ENCODE assay signal across 8 mouse cellular contexts in genomic region chr9:110071843-110072242, GRCm38 (mm10). TPM values are rescaled to one million over a fixed set of nuclear protein-coding genes. Genes with fewer than 3 reads are reported as not detected.
DNase-seq lines count a peak whose midpoint lies in the region; ATAC-seq lines count a peak whose summit lies in the region.

No protein-coding gene starts in this region.

- WGBS in heart, embryonic 11.5 days (ENCODE audit: insufficient replicate concordance), result 4% methylated on average over 1 of the region's 1 CpGs
- 0% methylated on average over 1 of the region's 1 CpGs for WGBS in forebrain, embryonic 10.5 days
- WGBS in hindbrain, embryonic 15.5 days, result 0% methylated on average over 1 of the region's 1 CpGs

- DNase-seq in heart, adult 11 months, result peak; percentile 93
- peak; percentile 58 for DNase-seq in brain, embryonic 18.5 days (ENCODE audit: low read depth, low spot score)
- DNase-seq in forebrain, embryonic 10.5 days (ENCODE audit: extremely low spot score, low spot score), result peak; percentile 68
- peak; percentile 74 to 93 for DNase-seq in layer of hippocampus, postnatal 25 days (ENCODE audit: extremely low spot score in 1 of 2, low spot score in 1 of 2)
- DNase-seq in right cerebral cortex, postnatal 36 days (ENCODE audit: low spot score in 2 of 2), result peak; percentile 69 to 75

- peaks cover 24% of the 10 kb centered on the region for H3K36me3 ChIP-seq in heart, embryonic 11.5 days (ENCODE audit: control insufficient read depth, insufficient read depth, low read length)
- H3K36me3 ChIP-seq in forebrain, embryonic 10.5 days (replicated peaks), result peaks cover 76% of the 10 kb centered on the region
- peaks cover 84% of the 10 kb centered on the region for H3K36me3 ChIP-seq in hindbrain, embryonic 15.5 days

- no peak overlapping the region for H3K27ac ChIP-seq in heart, embryonic 11.5 days (ENCODE audit: low read depth, low read length)
- no peak overlapping the region for H3K27ac ChIP-seq in forebrain, embryonic 10.5 days
- H3K27ac ChIP-seq in hindbrain, embryonic 15.5 days (replicated peaks), result no peak overlapping the region

- H3K9me3 ChIP-seq in heart, embryonic 11.5 days (replicated peaks; ENCODE audit: control insufficient read depth, low read length), result no peaks in the 10 kb centered on the region
- H3K9me3 ChIP-seq in forebrain, embryonic 10.5 days, result no peaks in the 10 kb centered on the region
- H3K9me3 ChIP-seq in hindbrain, embryonic 15.5 days, result no peaks in the 10 kb centered on the region

- H3K4me1 ChIP-seq in heart, embryonic 11.5 days (ENCODE audit: control insufficient read depth, insufficient read depth, low read length), result no peaks in the 10 kb centered on the region
- H3K4me1 ChIP-seq in forebrain, embryonic 10.5 days, result no peaks in the 10 kb centered on the region
- no peaks in the 10 kb centered on the region for H3K4me1 ChIP-seq in hindbrain, embryonic 15.5 days (replicated peaks)

- no peak overlapping the region for H3K9ac ChIP-seq in heart, embryonic 11.5 days (ENCODE audit: low read depth, low read length)
- no peak overlapping the region for H3K9ac ChIP-seq in hindbrain, embryonic 15.5 days

- no peak overlapping the region for H3K4me2 ChIP-seq in heart, embryonic 11.5 days
- H3K4me2 ChIP-seq in hindbrain, embryonic 15.5 days, result no peak overlapping the region

- H3K4me3 ChIP-seq in heart, embryonic 11.5 days (ENCODE audit: low read depth, low read length), result no peak overlapping the region
- H3K4me3 ChIP-seq in forebrain, embryonic 10.5 days, result no peak overlapping the region
- H3K4me3 ChIP-seq in hindbrain, embryonic 15.5 days, result no peak overlapping the region

- no peak for ATAC-seq in heart, embryonic 11.5 days (replicated peaks; ENCODE audit: insufficient number of reproducible peaks, low FRiP score, low TSS enrichment)
- peak; percentile 54; the same call in 1 of the 2 replicates for ATAC-seq in hindbrain, embryonic 15.5 days (ENCODE audit: low FRiP score, low read depth)
- peak; percentile 97 for ATAC-seq in megakaryocyte progenitor cell, adult 5-6 weeks (replicated peaks; ENCODE audit: poor library complexity)

- no peaks in the 10 kb centered on the region for H3K27me3 ChIP-seq in heart, embryonic 11.5 days (ENCODE audit: control insufficient read depth, insufficient read depth, low read length)
- no peaks in the 10 kb centered on the region for H3K27me3 ChIP-seq in forebrain, embryonic 10.5 days (ENCODE audit: poor library complexity, severe bottlenecking)
- H3K27me3 ChIP-seq in hindbrain, embryonic 15.5 days, result no peaks in the 10 kb centered on the region

RNA-seq across cellular contexts. Expression of gene Smarcc1, which starts 45.7 kb away (rescaled TPM):
- polyA plus RNA-seq in heart, embryonic 11.5 days (2014; fragmentation: Nextera tagmentation; extraction: Ambion mirVana), result 59.1 and 112 TPM in 2 replicates
- 181 and 205 TPM in 2 replicates for polyA plus RNA-seq in forebrain, embryonic 10.5 days (2016; fragmentation: Nextera tagmentation; extraction: Ambion mirVana)
- polyA plus RNA-seq in hindbrain, embryonic 15.5 days (2015; fragmentation: Nextera tagmentation; extraction: Ambion mirVana), result 92.4 and 95.1 TPM in 2 replicates
- 10 to 100 TPM; 54.6 to 65.9 TPM for total RNA-seq in layer of hippocampus, postnatal 25 days (2021)
- total RNA-seq in megakaryocyte progenitor cell, adult 5-6 weeks (2015), result 113 and 117 TPM in 2 replicates
- total RNA-seq in megakaryocyte progenitor cell, adult 5-6 weeks (2017), result 62.3 and 78.3 TPM in 2 replicates

RNA-seq across cellular contexts. Expression of gene Dhx30, which starts 45.8 kb away (rescaled TPM):
- polyA plus RNA-seq in heart, embryonic 11.5 days (2014; fragmentation: Nextera tagmentation; extraction: Ambion mirVana), result 107 and 108 TPM in 2 replicates
- polyA plus RNA-seq in forebrain, embryonic 10.5 days (2016; fragmentation: Nextera tagmentation; extraction: Ambion mirVana), result 186 and 200 TPM in 2 replicates
- polyA plus RNA-seq in hindbrain, embryonic 15.5 days (2015; fragmentation: Nextera tagmentation; extraction: Ambion mirVana), result 168 and 179 TPM in 2 replicates
- total RNA-seq in layer of hippocampus, postnatal 25 days (2021), result 100 to 1,000 TPM; 161 to 170 TPM
- 56.3 and 69.5 TPM in 2 replicates for total RNA-seq in megakaryocyte progenitor cell, adult 5-6 weeks (2015)
- total RNA-seq in megakaryocyte progenitor cell, adult 5-6 weeks (2017), result 45.0 and 69.6 TPM in 2 replicates
